Mouse (Mus musculus): Measurements from ENCODE around the gene Ensa. TPM values are rescaled to one million over a fixed set of nuclear protein-coding genes. Genes with fewer than 3 reads are reported as not detected.
"Not testable (repeated sequence)": the region's sequence is repeated elsewhere in the genome, so short reads cannot be mapped to it uniquely, and the experiment has no call there.

The Ensa gene
- total RNA-seq, 4 experiments from 2014 or later, result 322 to 333 (median 327) TPM

GRCm38 (mm10) chr3:95643097-95643496 is 18.3 kb downstream of the Ensa start:
- no peak for DNase-seq (ENCODE audit: low spot score in 2 of 2)

- DNase-seq (ENCODE audit: low spot score in 2 of 2), result no peak
Measured at GRCm38 (mm10) chr3:95645313-95646235, 20.8 kb downstream of the Ensa start.

GRCm38 (mm10) chr3:95648016-95648415 is 23.2 kb downstream of the Ensa start:
- no peak for DNase-seq (ENCODE audit: low spot score in 2 of 2)

GRCm38 (mm10) chr3:95650276-95651032 is 25.7 kb downstream of the Ensa start:
- DNase-seq (ENCODE audit: low spot score in 2 of 2), result no peak

GRCm38 (mm10) chr3:95651033-95651373 is 26.2 kb downstream of the Ensa start:
- DNase-seq (ENCODE audit: low spot score in 2 of 2), result no peak

- DNase-seq (ENCODE audit: low spot score in 2 of 2), result no peak
Measured at GRCm38 (mm10) chr3:95651391-95652203, 26.8 kb downstream of the Ensa start.

- no peak for DNase-seq (ENCODE audit: low spot score in 2 of 2)
Measured at GRCm38 (mm10) chr3:95652204-95652811, 27.5 kb downstream of the Ensa start.

GRCm38 (mm10) chr3:95652871-95653270 is 28.1 kb downstream of the Ensa start:
- DNase-seq (ENCODE audit: low spot score in 2 of 2), result no peak

GRCm38 (mm10) chr3:95653473-95654034 is 28.8 kb downstream of the Ensa start:
- no peak for DNase-seq (ENCODE audit: low spot score in 2 of 2)

- DNase-seq (ENCODE audit: low spot score in 2 of 2), result not testable (repeated sequence)
Measured at GRCm38 (mm10) chr3:95654371-95654770, 29.6 kb downstream of the Ensa start.

- DNase-seq (ENCODE audit: low spot score in 2 of 2), result no peak
Measured at GRCm38 (mm10) chr3:95655437-95655836, 30.6 kb downstream of the Ensa start.

GRCm38 (mm10) chr3:95657108-95657507 is 32.3 kb downstream of the Ensa start:
- no peak for DNase-seq (ENCODE audit: low spot score in 2 of 2)

- DNase-seq (ENCODE audit: low spot score in 2 of 2), result no peak
Measured at GRCm38 (mm10) chr3:95657711-95658110, 32.9 kb downstream of the Ensa start.

- peak; percentile 90 to 94 for DNase-seq (ENCODE audit: low spot score in 2 of 2)
Measured at GRCm38 (mm10) chr3:95658236-95658867, 33.6 kb downstream of the Ensa start, which contains the start of gene Mcl1. TSS of gene Mcl1 (plus strand) at chr3:95658788.

- DNase-seq (ENCODE audit: low spot score in 2 of 2), result peak; percentile 39 to 45
Measured at GRCm38 (mm10) chr3:95658868-95659712, 34.3 kb downstream of the Ensa start.

- no peak for DNase-seq (ENCODE audit: low spot score in 2 of 2)
Measured at GRCm38 (mm10) chr3:95659948-95660347, 35.2 kb downstream of the Ensa start.

GRCm38 (mm10) chr3:95660788-95661478 is 36.1 kb downstream of the Ensa start:
- no peak for DNase-seq (ENCODE audit: low spot score in 2 of 2)

- no peak for DNase-seq (ENCODE audit: low spot score in 2 of 2)
Measured at GRCm38 (mm10) chr3:95661945-95662715, 37.3 kb downstream of the Ensa start.

Data from left cerebral cortex, adult 8-10 months (tissue).